Mouse (Mus musculus): ENCODE results near the gene Adamtsl1. TPM values are rescaled to one million over a fixed set of nuclear protein-coding genes. Genes with fewer than 3 reads are reported as not detected.

The Adamtsl1 gene
- polyA plus RNA-seq, 1 experiment from 2014 or later: 0.38 TPM

GRCm38 (mm10) chr4:85823952-85824704 lies 310.2 kb downstream of the Adamtsl1 start:
- no peaks in the 10 kb centered on the region for H3K36me3 ChIP-seq (replicated peaks; ENCODE audit: insufficient read depth, low read length)
- no peak for TF ChIP-seq CTCF (IDR thresholded peaks at IDR 0.05; ENCODE audit: low read depth)
- TF ChIP-seq EP300 (IDR thresholded peaks at IDR 0.05; ENCODE audit: low read depth): no peak
- H3K9ac ChIP-seq (replicated peaks): no peak overlapping the region
- no peaks in the 10 kb centered on the region for H3K27me3 ChIP-seq (ENCODE audit: insufficient read depth, low read length)
- no peak overlapping the region for H3K4me2 ChIP-seq (ENCODE audit: low read depth, low read length)
- H3K9me3 ChIP-seq (ENCODE audit: low read length): no peaks in the 10 kb centered on the region
- WGBS (ENCODE audit: insufficient replicate concordance): 74% methylated on average over 8 of the region's 8 CpGs
- no peak for ATAC-seq
- H3K4me1 ChIP-seq (ENCODE audit: insufficient read depth): no peaks in the 10 kb centered on the region
- no peak overlapping the region for H3K27ac ChIP-seq (ENCODE audit: low read depth)
- no peak overlapping the region for H3K4me3 ChIP-seq (ENCODE audit: low read depth, low read length)
- DNase-seq: no peak

- Histone ChIP-seq H3K27me3 (ENCODE audit: insufficient read depth, low read length) (no peaks in the 10 kb centered on the region), H3K4me1 (ENCODE audit: insufficient read depth) (no peaks in the 10 kb centered on the region), H3K9ac (replicated peaks) (no peak overlapping the region), H3K27ac (ENCODE audit: low read depth) (no peak overlapping the region), H3K9me3 (ENCODE audit: low read length) (no peaks in the 10 kb centered on the region), H3K4me3 (ENCODE audit: low read depth, low read length) (no peak overlapping the region), H3K4me2 (ENCODE audit: low read depth, low read length) (no peak overlapping the region), H3K36me3 (replicated peaks; ENCODE audit: insufficient read depth, low read length) (no peaks in the 10 kb centered on the region)
- ATAC-seq: no peak
- 69% methylated on average over 1 of the region's 1 CpGs for WGBS (ENCODE audit: insufficient replicate concordance)
- no peak for DNase-seq
- TF ChIP-seq CTCF (IDR thresholded peaks at IDR 0.05; ENCODE audit: low read depth) (no peak), EP300 (IDR thresholded peaks at IDR 0.05; ENCODE audit: low read depth) (no peak)
Observed at GRCm38 (mm10) chr4:85824705-85825085, 310.7 kb downstream of the Adamtsl1 start.

GRCm38 (mm10) chr4:85837058-85837457 lies 323.1 kb downstream of the Adamtsl1 start:
- TF ChIP-seq CTCF (IDR thresholded peaks at IDR 0.05; ENCODE audit: low read depth) (no peak), EP300 (IDR thresholded peaks at IDR 0.05; ENCODE audit: low read depth) (no peak)
- Histone ChIP-seq H3K27me3 (ENCODE audit: insufficient read depth, low read length) (no peaks in the 10 kb centered on the region), H3K36me3 (replicated peaks; ENCODE audit: insufficient read depth, low read length) (no peaks in the 10 kb centered on the region), H3K4me3 (ENCODE audit: low read depth, low read length) (no peak overlapping the region), H3K27ac (ENCODE audit: low read depth) (no peak overlapping the region), H3K9ac (replicated peaks) (no peak overlapping the region), H3K4me2 (ENCODE audit: low read depth, low read length) (no peak overlapping the region), H3K4me1 (ENCODE audit: insufficient read depth) (no peaks in the 10 kb centered on the region), H3K9me3 (ENCODE audit: low read length) (no peaks in the 10 kb centered on the region)
- ATAC-seq (no peak), DNase-seq (no peak)

- DNase-seq (no peak), ATAC-seq (no peak)
- TF ChIP-seq EP300 (IDR thresholded peaks at IDR 0.05; ENCODE audit: low read depth) (no peak), CTCF (IDR thresholded peaks at IDR 0.05; ENCODE audit: low read depth) (no peak)
- H3K9me3 ChIP-seq (ENCODE audit: low read length): no peaks in the 10 kb centered on the region
- H3K9ac ChIP-seq (replicated peaks): no peak overlapping the region
- no peak overlapping the region for H3K27ac ChIP-seq (ENCODE audit: low read depth)
- no peak overlapping the region for H3K4me3 ChIP-seq (ENCODE audit: low read depth, low read length)
- WGBS (ENCODE audit: insufficient replicate concordance): 47% methylated on average over 5 of the region's 5 CpGs
- no peaks in the 10 kb centered on the region for H3K36me3 ChIP-seq (replicated peaks; ENCODE audit: insufficient read depth, low read length)
- H3K4me1 ChIP-seq (ENCODE audit: insufficient read depth): no peaks in the 10 kb centered on the region
- no peaks in the 10 kb centered on the region for H3K27me3 ChIP-seq (ENCODE audit: insufficient read depth, low read length)
- no peak overlapping the region for H3K4me2 ChIP-seq (ENCODE audit: low read depth, low read length)
Observed at GRCm38 (mm10) chr4:85837532-85837965, 323.6 kb downstream of the Adamtsl1 start.

- Histone ChIP-seq H3K9me3 (ENCODE audit: low read length) (no peaks in the 10 kb centered on the region), H3K4me2 (ENCODE audit: low read depth, low read length) (no peak overlapping the region), H3K4me3 (ENCODE audit: low read depth, low read length) (no peak overlapping the region), H3K27me3 (ENCODE audit: insufficient read depth, low read length) (no peaks in the 10 kb centered on the region), H3K36me3 (replicated peaks; ENCODE audit: insufficient read depth, low read length) (no peaks in the 10 kb centered on the region), H3K27ac (ENCODE audit: low read depth) (no peak overlapping the region), H3K9ac (replicated peaks) (no peak overlapping the region), H3K4me1 (ENCODE audit: insufficient read depth) (no peaks in the 10 kb centered on the region)
- no peak for TF ChIP-seq CTCF (IDR thresholded peaks at IDR 0.05; ENCODE audit: low read depth)
- TF ChIP-seq EP300 (IDR thresholded peaks at IDR 0.05; ENCODE audit: low read depth): no peak
- ATAC-seq: no peak
- 53% methylated on average over 5 of the region's 5 CpGs for WGBS (ENCODE audit: insufficient replicate concordance)
- no peak for DNase-seq
Observed at GRCm38 (mm10) chr4:85838031-85838430, 324.1 kb downstream of the Adamtsl1 start.

GRCm38 (mm10) chr4:85842113-85842512 lies 328.1 kb downstream of the Adamtsl1 start:
- H3K4me3 ChIP-seq (ENCODE audit: low read depth, low read length): no peak overlapping the region
- no peak overlapping the region for H3K27ac ChIP-seq (ENCODE audit: low read depth)
- WGBS (ENCODE audit: insufficient replicate concordance): 78% methylated on average over 9 of the region's 9 CpGs
- H3K4me1 ChIP-seq (ENCODE audit: insufficient read depth): no peaks in the 10 kb centered on the region
- H3K9ac ChIP-seq (replicated peaks): no peak overlapping the region
- TF ChIP-seq EP300 (IDR thresholded peaks at IDR 0.05; ENCODE audit: low read depth): no peak
- no peak for TF ChIP-seq CTCF (IDR thresholded peaks at IDR 0.05; ENCODE audit: low read depth)
- no peaks in the 10 kb centered on the region for H3K9me3 ChIP-seq (ENCODE audit: low read length)
- H3K36me3 ChIP-seq (replicated peaks; ENCODE audit: insufficient read depth, low read length): no peaks in the 10 kb centered on the region
- H3K27me3 ChIP-seq (ENCODE audit: insufficient read depth, low read length): no peaks in the 10 kb centered on the region
- DNase-seq (no peak), ATAC-seq (no peak)
- H3K4me2 ChIP-seq (ENCODE audit: low read depth, low read length): no peak overlapping the region

All from liver, postnatal 0 days (tissue).